Mouse (Mus musculus) olfactory bulb, adult 2 months (tissue): ENCODE results near the gene Gngt2.

ENCODE experiments used
- CTCF ChIP-seq: fragments of 200-500 bp; IDR thresholded peaks from 2 replicates; pipeline ENCODE4 v1.5.1; 2012; ENCODE audit warnings: low read depth, mild to moderate bottlenecking, low read length, moderate library complexity; ENCODE audit not compliant: insufficient read depth
- POLR2A ChIP-seq: fragments of 200-500 bp; IDR thresholded peaks from 2 replicates; pipeline ENCODE4 v1.6.1; 2012; ENCODE audit warnings: mild to moderate bottlenecking, low read depth, low read length, moderate library complexity; ENCODE audit not compliant: insufficient read depth

DNA sequence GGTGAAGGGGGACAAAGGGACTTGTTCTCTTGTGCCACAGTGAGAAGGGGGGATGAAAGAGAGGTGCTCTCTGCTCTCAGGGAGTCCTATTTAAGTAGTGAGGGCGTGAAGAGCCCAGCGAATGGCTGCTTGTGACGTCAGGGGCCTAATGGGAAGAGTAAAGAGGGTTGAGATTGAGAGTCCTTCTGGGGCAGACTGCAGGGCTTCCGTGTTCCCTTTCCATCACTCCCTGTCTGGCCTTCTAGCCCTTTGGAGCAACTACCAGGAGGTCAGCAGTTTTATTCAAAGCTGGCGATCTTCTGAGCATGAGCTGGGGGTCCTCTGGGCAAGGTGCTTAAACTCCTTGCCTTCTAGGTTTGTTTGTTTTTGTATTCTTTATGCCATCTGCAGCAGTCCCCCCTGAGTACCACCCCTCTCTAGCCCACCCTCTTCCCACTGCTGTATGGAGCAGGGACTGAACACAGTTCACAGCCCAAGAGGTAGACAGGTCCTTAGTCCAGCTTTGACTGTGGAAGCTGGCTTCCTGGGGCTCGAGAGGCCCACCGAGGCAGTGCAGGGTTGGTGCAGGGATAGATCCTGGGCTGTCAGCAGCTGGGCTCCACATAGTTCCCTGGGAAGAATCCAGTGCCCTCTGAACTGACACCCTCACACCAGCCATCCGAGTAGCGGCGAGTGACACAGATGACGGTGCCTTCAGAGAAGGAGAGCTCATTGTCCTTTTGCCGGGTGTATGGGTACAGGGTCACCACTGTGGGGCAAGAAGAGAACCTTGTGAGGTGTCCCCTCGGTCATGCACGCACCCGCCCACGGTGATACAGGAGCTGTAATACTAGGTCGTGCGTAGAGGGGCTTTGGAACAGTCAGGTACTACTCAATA is 4.6 kb upstream of the Gngt2 start:
- no peak for TF ChIP-seq POLR2A
- TF ChIP-seq CTCF = no peak
